Mouse (Mus musculus): ENCODE results near the gene Pik3r5. TPM values are rescaled to one million over a fixed set of nuclear protein-coding genes. Genes with fewer than 3 reads are reported as not detected.

The Pik3r5 gene
- polyA plus RNA-seq, 1 experiment from 2014 or later = 0.43 TPM

DNA sequence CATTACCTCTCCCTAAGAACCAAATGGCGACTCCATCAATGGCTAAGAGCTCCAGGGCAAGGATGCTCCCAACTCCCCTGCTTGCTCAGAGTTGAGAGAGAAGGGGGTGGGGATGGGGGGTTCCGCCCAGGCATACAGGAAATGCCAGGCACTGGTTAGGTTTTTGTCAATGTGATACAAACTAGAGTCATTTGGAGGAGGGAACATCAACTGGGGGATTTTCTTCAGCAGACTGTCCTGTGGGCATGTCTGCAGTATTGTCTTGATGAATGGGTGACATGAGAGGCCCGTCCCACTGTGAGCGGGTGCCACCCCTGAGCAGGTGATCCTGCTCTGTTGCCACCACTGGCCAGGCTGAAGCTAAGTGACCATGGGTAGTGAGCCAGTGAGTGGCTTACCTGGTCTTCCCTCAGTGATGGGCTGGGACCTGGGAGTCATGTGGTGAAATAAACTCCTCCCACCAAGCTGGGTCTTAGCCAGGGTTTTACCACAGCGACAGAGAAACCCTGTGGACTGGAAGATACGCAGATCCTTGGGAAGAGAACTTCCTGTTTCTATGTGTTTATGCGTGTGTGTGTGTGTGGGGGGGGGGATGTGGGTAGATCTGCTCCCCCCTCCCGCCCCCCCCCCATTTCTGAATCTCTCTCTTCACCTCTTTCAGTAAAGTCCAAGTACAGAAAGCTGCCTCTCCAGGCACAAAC lies 67.2 kb downstream of the Pik3r5 start:
- H3K36me3 ChIP-seq (replicated peaks) = no peaks in the 10 kb centered on the region
- H3K27ac ChIP-seq = no peak overlapping the region
- no peak for ATAC-seq (replicated peaks)
- H3K9ac ChIP-seq = no peak overlapping the region
- no peaks in the 10 kb centered on the region for H3K9me3 ChIP-seq
- H3K4me3 ChIP-seq = no peak overlapping the region
- H3K4me1 ChIP-seq = no peaks in the 10 kb centered on the region
- WGBS = 76% methylated on average over 7 of the region's 8 CpGs
- no peaks in the 10 kb centered on the region for H3K27me3 ChIP-seq (replicated peaks)
- no peak overlapping the region for H3K4me2 ChIP-seq

DNA sequence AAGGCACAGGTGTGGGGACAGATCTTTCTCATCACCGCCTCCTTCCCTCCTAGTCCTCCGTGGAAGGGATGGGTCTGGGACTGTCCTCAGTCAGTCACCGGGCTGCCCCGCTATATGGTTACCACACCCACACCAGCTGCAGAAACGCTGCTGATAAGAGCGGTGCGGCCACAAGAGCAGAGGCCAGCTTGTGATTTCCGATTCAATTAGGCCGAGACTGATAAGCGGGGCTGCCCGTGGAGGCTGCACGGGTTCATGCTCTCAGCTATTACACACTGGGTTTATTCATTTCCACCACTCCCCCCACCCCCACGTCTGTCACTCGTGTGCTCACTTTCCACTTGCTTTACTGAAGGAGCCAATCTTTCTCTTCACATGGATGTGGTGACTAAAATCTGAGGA lies 69.0 kb downstream of the Pik3r5 start:
- H3K27ac ChIP-seq = no peak overlapping the region
- ATAC-seq (replicated peaks) = no peak
- 69% methylated on average over 14 of the region's 14 CpGs for WGBS

DNA sequence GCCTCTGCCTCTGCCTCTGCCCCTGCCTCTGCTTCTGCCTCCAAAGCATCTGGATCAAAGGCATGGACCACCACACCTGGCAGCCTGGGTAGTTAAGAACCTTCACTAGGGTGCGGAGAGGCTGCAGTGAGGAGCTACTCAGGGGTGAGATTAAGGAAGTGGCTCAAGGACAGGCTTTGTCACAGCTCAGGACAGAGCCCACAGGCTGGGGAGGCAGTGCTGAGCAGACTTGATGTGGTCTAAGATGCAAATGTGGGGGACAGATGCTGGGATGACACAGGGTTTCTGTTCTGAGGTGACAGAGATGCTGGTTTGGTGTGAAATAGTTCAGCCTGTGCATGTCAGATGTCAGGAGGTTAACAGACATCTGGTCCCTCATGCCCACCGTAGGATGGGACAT lies 70.5 kb downstream of the Pik3r5 start:
- H3K4me1 ChIP-seq = no peaks in the 10 kb centered on the region
- H3K27me3 ChIP-seq (replicated peaks) = no peaks in the 10 kb centered on the region
- H3K36me3 ChIP-seq (replicated peaks) = no peaks in the 10 kb centered on the region
- no peak overlapping the region for H3K4me3 ChIP-seq
- H3K27ac ChIP-seq = no peak overlapping the region
- H3K4me2 ChIP-seq = no peak overlapping the region
- no peaks in the 10 kb centered on the region for H3K9me3 ChIP-seq
- 71% methylated on average over 2 of the region's 2 CpGs for WGBS
- ATAC-seq (replicated peaks) = no peak
- no peak overlapping the region for H3K9ac ChIP-seq

More for the DNA sequence above, 69.0 kb downstream of the Pik3r5 start:
- no peak overlapping the region for H3K4me2 ChIP-seq
- H3K27me3 ChIP-seq (replicated peaks) = no peaks in the 10 kb centered on the region
- H3K36me3 ChIP-seq (replicated peaks) = no peaks in the 10 kb centered on the region
- H3K9ac ChIP-seq = no peak overlapping the region
- no peak overlapping the region for H3K4me3 ChIP-seq
- no peaks in the 10 kb centered on the region for H3K9me3 ChIP-seq
- H3K4me1 ChIP-seq = no peaks in the 10 kb centered on the region

DNA sequence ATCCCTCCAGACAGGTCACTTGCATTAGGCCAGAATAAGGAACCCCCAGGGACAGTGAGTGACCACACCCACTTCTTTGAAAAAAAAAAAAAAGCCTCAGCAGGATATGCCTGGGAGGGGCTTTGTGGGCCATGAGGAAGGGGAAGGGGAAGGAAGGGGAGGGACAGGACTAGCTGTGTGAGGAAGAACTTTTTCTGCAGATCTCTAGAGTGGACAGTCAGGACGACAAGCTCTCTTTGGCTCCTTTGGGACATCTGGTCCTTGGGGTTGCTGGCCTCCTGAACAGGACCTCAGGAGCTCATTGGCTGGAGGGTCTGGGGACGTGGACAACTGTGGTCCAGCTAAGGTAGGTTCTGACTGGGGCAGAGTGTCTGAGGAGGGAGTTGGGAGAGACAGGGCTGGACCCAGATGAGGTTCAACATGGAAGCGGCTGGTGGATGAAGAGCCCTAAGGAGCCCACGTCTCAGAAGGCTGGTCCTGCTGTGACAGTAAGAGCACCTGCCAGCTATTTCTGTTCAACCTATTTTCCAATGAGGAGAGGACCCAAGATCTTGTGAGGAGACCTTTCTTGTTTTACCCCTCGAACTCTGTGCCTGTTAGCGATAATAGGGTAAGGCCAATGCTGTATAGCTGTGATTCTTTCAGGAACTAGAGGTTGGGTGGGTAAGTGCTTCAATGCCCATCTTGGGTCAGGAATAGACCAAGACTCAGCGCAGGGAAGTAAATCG lies 71.1 kb downstream of the Pik3r5 start, which contains the start of gene Pik3r6:
TSS of gene Pik3r6 (plus strand) at position 118 of the 728 bp plus-strand sequence.
- no peaks in the 10 kb centered on the region for H3K4me1 ChIP-seq
- H3K27me3 ChIP-seq (replicated peaks) = no peaks in the 10 kb centered on the region
- no peak within 1 kb of the TSS for H3K9ac ChIP-seq
- H3K4me2 ChIP-seq = no peak within 1 kb of the TSS
- no peaks in the 10 kb centered on the region for H3K36me3 ChIP-seq (replicated peaks)
- H3K27ac ChIP-seq = no peak within 1 kb of the TSS
- ATAC-seq (replicated peaks) = no peak
- 91% methylated on average over 8 of the region's 8 CpGs for WGBS
- no peaks in the 10 kb centered on the region for H3K9me3 ChIP-seq
- H3K4me3 ChIP-seq = no peak within 1 kb of the TSS

DNA sequence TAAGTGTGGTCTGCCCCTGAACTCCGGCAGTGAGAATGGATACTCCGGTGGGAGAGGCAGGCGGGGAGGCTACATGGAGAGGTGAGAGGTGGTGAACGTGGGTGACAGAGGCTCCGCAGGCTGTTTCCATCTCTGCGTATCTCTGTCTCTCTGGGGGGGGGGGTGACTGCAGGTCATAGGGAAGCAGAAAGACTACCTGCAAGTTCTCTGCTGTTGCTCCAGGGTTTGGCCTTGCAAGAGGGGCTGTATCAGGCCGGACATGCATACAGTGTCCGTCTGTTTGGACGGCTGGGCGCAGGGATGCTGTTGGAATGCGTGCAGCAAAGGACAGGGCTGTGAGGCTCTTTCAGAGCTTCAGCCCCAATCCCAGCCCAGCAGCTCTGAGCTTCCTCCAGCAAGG lies 73.0 kb downstream of the Pik3r5 start:
- WGBS = 89% methylated on average over 11 of the region's 11 CpGs
- no peaks in the 10 kb centered on the region for H3K36me3 ChIP-seq (replicated peaks)
- no peak overlapping the region for H3K9ac ChIP-seq
- H3K27ac ChIP-seq = no peak overlapping the region
- no peak overlapping the region for H3K4me3 ChIP-seq
- H3K4me1 ChIP-seq = no peaks in the 10 kb centered on the region
- ATAC-seq (replicated peaks) = no peak
- no peaks in the 10 kb centered on the region for H3K27me3 ChIP-seq (replicated peaks)
- no peak overlapping the region for H3K4me2 ChIP-seq
- no peaks in the 10 kb centered on the region for H3K9me3 ChIP-seq

DNA sequence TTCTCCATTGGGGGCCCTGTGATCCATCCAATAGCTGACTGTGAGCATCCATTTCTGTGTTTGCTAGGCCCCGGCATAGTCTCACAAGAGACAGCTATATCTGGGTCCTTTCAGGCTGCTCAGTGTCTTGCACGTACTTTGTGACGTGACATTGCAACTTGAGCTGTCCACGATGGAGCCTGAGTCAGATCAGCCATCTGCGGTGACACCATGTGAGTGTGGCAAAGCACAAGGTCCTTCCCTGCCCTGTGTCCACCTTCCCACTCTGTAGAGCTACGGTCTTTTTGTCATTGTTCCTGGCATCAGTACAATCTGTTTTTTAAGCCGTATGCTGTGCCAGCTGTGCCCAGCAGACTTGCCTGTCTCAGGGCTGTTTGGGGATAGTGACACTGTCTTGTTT lies 75.3 kb downstream of the Pik3r5 start:
- Histone ChIP-seq H3K36me3 (replicated peaks) (no peaks in the 10 kb centered on the region), H3K4me3 (no peak overlapping the region), H3K27ac (no peak overlapping the region), H3K4me1 (no peaks in the 10 kb centered on the region), H3K4me2 (no peak overlapping the region), H3K27me3 (replicated peaks) (no peaks in the 10 kb centered on the region), H3K9me3 (no peaks in the 10 kb centered on the region), H3K9ac (no peak overlapping the region)
- WGBS = 90% methylated on average over 7 of the region's 7 CpGs
- ATAC-seq (replicated peaks) = no peak

DNA sequence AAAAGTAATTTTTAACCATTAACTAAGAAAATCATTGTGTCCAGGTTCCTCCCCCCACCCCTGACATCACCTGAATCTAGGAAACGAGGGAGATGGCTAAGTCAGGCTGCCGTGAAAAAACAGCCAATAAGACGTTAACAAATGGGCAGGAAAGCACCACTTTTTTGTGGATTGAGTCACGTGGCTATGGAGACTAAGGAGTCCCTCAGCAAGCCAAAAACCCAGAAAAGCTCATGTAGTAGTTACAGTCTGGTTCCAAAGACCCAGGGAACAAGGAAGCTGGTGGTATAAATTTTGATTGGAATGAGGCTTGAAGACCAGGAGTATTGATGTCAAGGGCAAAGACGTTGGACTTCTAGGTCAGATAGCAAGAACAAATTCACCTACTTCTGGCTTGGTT lies 76.7 kb downstream of the Pik3r5 start:
- Histone ChIP-seq H3K9me3 (no peaks in the 10 kb centered on the region), H3K9ac (no peak overlapping the region), H3K27ac (no peak overlapping the region), H3K27me3 (replicated peaks) (no peaks in the 10 kb centered on the region), H3K36me3 (replicated peaks) (no peaks in the 10 kb centered on the region), H3K4me3 (no peak overlapping the region), H3K4me2 (no peak overlapping the region), H3K4me1 (no peaks in the 10 kb centered on the region)
- 77% methylated on average over 5 of the region's 5 CpGs for WGBS
- ATAC-seq (replicated peaks) = no peak

DNA sequence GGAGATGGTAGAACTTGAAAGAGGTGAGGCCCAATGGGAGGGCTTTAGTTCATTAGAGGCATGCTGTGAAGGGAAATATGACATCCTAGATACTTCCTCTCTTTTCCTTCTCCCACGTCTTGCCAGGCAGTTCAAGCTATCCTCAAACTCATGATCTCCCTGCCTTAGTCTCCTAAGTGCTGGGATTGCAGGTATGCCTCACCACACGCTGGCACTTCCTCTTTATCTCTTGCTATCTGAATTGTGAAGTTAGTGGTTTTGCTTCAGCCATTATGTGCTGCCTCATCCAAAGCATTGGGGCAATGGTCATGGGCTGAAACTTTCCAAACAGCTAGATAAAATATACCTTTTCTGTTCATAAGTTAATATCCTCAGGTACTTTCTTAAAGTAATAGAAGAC lies 77.3 kb downstream of the Pik3r5 start:
- Histone ChIP-seq H3K4me3 (no peak overlapping the region), H3K27me3 (replicated peaks) (no peaks in the 10 kb centered on the region), H3K4me2 (no peak overlapping the region), H3K4me1 (no peaks in the 10 kb centered on the region), H3K9ac (no peak overlapping the region), H3K36me3 (replicated peaks) (no peaks in the 10 kb centered on the region), H3K27ac (no peak overlapping the region), H3K9me3 (no peaks in the 10 kb centered on the region)
- no peak for ATAC-seq (replicated peaks)
- 74% methylated on average over 2 of the region's 2 CpGs for WGBS

DNA sequence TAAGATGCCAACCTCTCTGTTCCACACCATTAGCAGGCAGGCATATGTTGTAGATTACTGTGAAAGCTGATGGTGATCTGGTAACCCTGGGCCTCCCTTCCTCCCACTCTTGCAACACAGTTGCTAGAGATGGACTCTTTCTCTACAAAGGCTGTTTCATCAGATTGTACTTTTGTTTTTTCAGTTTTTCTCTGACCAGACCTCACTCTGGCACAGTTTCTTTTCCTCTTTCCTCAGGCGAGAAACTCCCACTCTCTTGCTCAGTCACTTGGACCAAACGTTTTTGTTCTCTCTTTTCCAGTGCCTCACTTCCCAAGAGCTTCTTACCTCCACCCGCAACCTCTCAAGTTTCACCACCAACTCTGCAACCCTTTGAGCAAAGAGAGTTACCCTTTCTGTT lies 82.0 kb downstream of the Pik3r5 start:
- no peak overlapping the region for H3K27ac ChIP-seq
- no peak overlapping the region for H3K4me2 ChIP-seq
- no peaks in the 10 kb centered on the region for H3K27me3 ChIP-seq (replicated peaks)
- no peaks in the 10 kb centered on the region for H3K4me1 ChIP-seq
- 53% methylated on average over 3 of the region's 3 CpGs for WGBS
- H3K9ac ChIP-seq = no peak overlapping the region
- H3K9me3 ChIP-seq = no peaks in the 10 kb centered on the region
- no peaks in the 10 kb centered on the region for H3K36me3 ChIP-seq (replicated peaks)
- no peak overlapping the region for H3K4me3 ChIP-seq
- no peak for ATAC-seq (replicated peaks)

DNA sequence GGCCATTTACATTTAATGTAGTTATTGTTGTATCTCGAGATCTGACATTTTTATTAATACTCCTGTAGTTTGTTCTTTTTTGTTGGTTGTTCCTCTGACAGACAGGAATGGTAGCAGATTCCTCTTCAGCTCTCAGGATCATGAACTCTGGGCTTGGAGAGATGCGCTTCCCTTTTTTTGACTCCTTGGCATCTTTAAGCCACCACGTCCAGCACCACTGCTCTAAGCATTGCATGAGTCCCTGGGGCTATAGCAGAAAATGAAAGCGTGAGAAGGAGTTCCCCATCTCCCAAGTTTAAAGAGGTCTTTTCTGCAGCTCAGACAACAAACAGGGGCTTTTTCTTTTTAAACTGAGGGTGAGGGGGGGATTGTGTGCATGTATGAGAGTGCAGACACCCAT lies 87.4 kb downstream of the Pik3r5 start:
- no peaks in the 10 kb centered on the region for H3K27me3 ChIP-seq (replicated peaks)
- WGBS = 91% methylated on average over 4 of the region's 4 CpGs
- H3K4me2 ChIP-seq = no peak overlapping the region
- no peak overlapping the region for H3K9ac ChIP-seq
- no peak for ATAC-seq (replicated peaks)
- no peak overlapping the region for H3K4me3 ChIP-seq
- no peaks in the 10 kb centered on the region for H3K36me3 ChIP-seq (replicated peaks)
- no peaks in the 10 kb centered on the region for H3K4me1 ChIP-seq
- H3K27ac ChIP-seq = no peak overlapping the region
- H3K9me3 ChIP-seq = no peaks in the 10 kb centered on the region

DNA sequence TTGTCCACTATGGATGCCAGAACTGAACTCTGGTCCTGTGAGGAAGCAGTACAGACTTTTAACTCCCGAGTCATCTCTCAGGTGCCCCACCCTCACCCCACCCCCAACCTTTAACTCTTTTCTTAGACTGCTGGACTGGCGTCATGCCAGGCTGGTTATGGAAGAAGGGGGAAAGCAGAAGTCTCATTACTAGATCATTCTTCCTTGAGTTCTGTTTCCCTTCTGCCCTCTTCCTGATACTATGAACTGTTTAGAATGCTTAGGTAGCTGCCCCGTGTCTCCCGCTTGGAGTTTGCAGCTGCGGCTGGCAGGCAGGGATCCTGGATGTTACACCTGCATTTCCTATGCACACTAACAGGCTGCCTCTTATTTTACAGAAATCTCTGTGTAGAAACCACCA lies 87.9 kb downstream of the Pik3r5 start:
- Histone ChIP-seq H3K27me3 (replicated peaks) (no peaks in the 10 kb centered on the region), H3K9me3 (no peaks in the 10 kb centered on the region), H3K4me3 (no peak overlapping the region), H3K27ac (no peak overlapping the region), H3K36me3 (replicated peaks) (no peaks in the 10 kb centered on the region), H3K9ac (no peak overlapping the region), H3K4me1 (no peaks in the 10 kb centered on the region), H3K4me2 (no peak overlapping the region)
- WGBS = 89% methylated on average over 5 of the region's 5 CpGs
- ATAC-seq (replicated peaks) = no peak

DNA sequence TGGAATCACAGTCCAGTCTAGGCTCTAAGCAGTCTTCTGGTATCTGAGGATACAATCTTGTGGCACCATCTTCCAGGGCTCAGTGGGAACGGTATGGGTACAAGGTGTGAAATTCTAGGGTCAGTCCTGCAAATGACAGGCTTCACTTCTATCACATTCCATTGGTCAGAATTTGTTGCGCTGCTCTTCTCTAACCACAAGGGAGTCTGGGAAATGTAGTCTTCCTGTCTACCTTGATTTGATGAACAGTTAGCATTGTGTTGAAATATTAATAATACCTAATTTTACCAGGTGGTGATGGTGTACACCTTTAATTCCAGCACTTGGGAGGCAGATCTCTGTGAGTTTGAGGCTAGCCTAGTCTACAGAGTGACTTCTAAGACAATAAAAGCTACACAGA lies 88.5 kb downstream of the Pik3r5 start:
- Histone ChIP-seq H3K9me3 (no peaks in the 10 kb centered on the region), H3K4me2 (no peak overlapping the region), H3K9ac (no peak overlapping the region), H3K4me1 (no peaks in the 10 kb centered on the region), H3K27ac (no peak overlapping the region), H3K4me3 (no peak overlapping the region), H3K27me3 (replicated peaks) (no peaks in the 10 kb centered on the region), H3K36me3 (replicated peaks) (no peaks in the 10 kb centered on the region)
- WGBS = 87% methylated on average over 2 of the region's 2 CpGs
- ATAC-seq (replicated peaks) = no peak

DNA sequence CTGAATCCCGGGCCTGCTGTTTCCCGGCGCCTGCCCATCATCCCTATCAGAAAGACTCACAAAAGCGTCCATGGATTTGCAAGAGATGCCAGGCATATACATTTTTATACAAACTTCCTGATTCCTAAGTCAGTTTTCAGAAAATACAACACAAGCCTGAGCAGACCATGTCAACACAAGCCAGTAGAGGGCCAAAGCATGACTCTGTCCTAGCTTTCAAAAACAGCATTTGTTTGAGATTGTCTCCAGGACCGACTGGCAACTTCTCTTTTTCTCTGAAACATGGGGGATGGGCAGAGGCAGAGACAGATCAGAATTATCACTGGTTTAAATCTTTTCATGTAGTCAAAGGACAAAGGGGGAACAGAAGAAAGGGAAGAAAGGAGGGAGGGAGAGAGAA lies 89.4 kb downstream of the Pik3r5 start:
- no peak overlapping the region for H3K4me3 ChIP-seq
- H3K9me3 ChIP-seq = no peaks in the 10 kb centered on the region
- H3K36me3 ChIP-seq (replicated peaks) = no peaks in the 10 kb centered on the region
- ATAC-seq (replicated peaks) = no peak
- whole genome bisulfite sequencing = 72% methylated on average over 5 of the region's 5 CpGs
- no peaks in the 10 kb centered on the region for H3K4me1 ChIP-seq
- H3K27me3 ChIP-seq (replicated peaks) = no peaks in the 10 kb centered on the region
- no peak overlapping the region for H3K9ac ChIP-seq
- H3K27ac ChIP-seq = no peak overlapping the region
- H3K4me2 ChIP-seq = no peak overlapping the region
